8 mouse cellular contexts compared by ENCODE assay signal in genomic region chr7:16463214-16463613, GRCm38 (mm10). TPM values are rescaled to one million over a fixed set of nuclear protein-coding genes. Genes with fewer than 3 reads are reported as not detected.
A peak's percentile ranks its signal among the peaks of the same experiment; 100 is the strongest.
DNase-seq lines count a peak whose midpoint lies in the region; ATAC-seq lines count a peak whose summit lies in the region.

No protein-coding gene starts in this region.

- H3K27ac ChIP-seq in heart, embryonic 12.5 days (ENCODE audit: poor library complexity, severe bottlenecking) = no peak overlapping the region
- H3K27ac ChIP-seq in intestine, embryonic 16.5 days (ENCODE audit: low read length) = no peak overlapping the region
- H3K27ac ChIP-seq in limb, embryonic 13.5 days = no peak overlapping the region

- 0 out of 2 replicates have a peak, but pooled peaks cover 3% of the 10 kb centered on the region for H3K36me3 ChIP-seq in heart, embryonic 12.5 days
- H3K36me3 ChIP-seq in intestine, embryonic 16.5 days (ENCODE audit: control insufficient read depth, insufficient read depth, low read length) = no peaks in the 10 kb centered on the region
- H3K36me3 ChIP-seq in limb, embryonic 13.5 days = no peaks in the 10 kb centered on the region

- peak; percentile 94 for DNase-seq in heart, adult 11 months
- peak; percentile 93 to 95 for DNase-seq in cerebellum, postnatal 10 days
- peak; percentile 79 for DNase-seq in gastrocnemius, adult 18-20 months (ENCODE audit: low spot score)
- DNase-seq in natural killer cell, adult 2 months (ENCODE audit: low spot score in 2 of 2) = peak; percentile 64 to 78
- peak; percentile 78 to 94 for DNase-seq in spleen, postnatal 4 days (ENCODE audit: low spot score in 2 of 2)

- H3K4me2 ChIP-seq in heart, embryonic 12.5 days = no peak overlapping the region
- H3K4me2 ChIP-seq in intestine, embryonic 16.5 days (ENCODE audit: low read depth, low read length) = no peak overlapping the region
- no peak overlapping the region for H3K4me2 ChIP-seq in limb, embryonic 13.5 days (replicated peaks)

- peaks cover 8% of the 10 kb centered on the region; the same call in 1 of the 2 replicates for H3K9me3 ChIP-seq in heart, embryonic 12.5 days (replicated peaks)
- H3K9me3 ChIP-seq in intestine, embryonic 16.5 days (ENCODE audit: control insufficient read depth, low read length) = no peaks in the 10 kb centered on the region
- H3K9me3 ChIP-seq in limb, embryonic 13.5 days = peaks cover 4% of the 10 kb centered on the region; the same call in 1 of the 2 replicates

- no peak overlapping the region for H3K9ac ChIP-seq in heart, embryonic 12.5 days
- no peak overlapping the region for H3K9ac ChIP-seq in intestine, embryonic 16.5 days (ENCODE audit: low read depth, low read length)
- no peak overlapping the region for H3K9ac ChIP-seq in limb, embryonic 13.5 days

- 2% methylated on average over 14 of the region's 14 CpGs for WGBS in heart, embryonic 12.5 days
- WGBS in intestine, embryonic 16.5 days = under 1% methylated on average over 14 of the region's 14 CpGs
- WGBS in limb, embryonic 13.5 days = 4% methylated on average over 14 of the region's 14 CpGs

- no peak for ATAC-seq in heart, embryonic 12.5 days (ENCODE audit: insufficient number of reproducible peaks, low FRiP score)
- ATAC-seq in intestine, embryonic 16.5 days = peak; percentile 50
- ATAC-seq in limb, embryonic 13.5 days (ENCODE audit: low FRiP score, low read depth) = 0 out of 2 replicates have a peak, but pooled peaks have one; percentile 22

- no peak overlapping the region for H3K4me3 ChIP-seq in heart, embryonic 12.5 days
- H3K4me3 ChIP-seq in intestine, embryonic 16.5 days (ENCODE audit: low read length) = no peak overlapping the region
- no peak overlapping the region for H3K4me3 ChIP-seq in limb, embryonic 13.5 days

- H3K4me1 ChIP-seq in heart, embryonic 12.5 days (replicated peaks) = no peaks in the 10 kb centered on the region
- H3K4me1 ChIP-seq in intestine, embryonic 16.5 days (ENCODE audit: control insufficient read depth, insufficient read depth, low read length) = no peaks in the 10 kb centered on the region
- H3K4me1 ChIP-seq in limb, embryonic 13.5 days = no peaks in the 10 kb centered on the region; the same call in 1 of the 2 replicates

- peaks cover 36% of the 10 kb centered on the region for H3K27me3 ChIP-seq in heart, embryonic 12.5 days (replicated peaks)
- H3K27me3 ChIP-seq in intestine, embryonic 16.5 days (replicated peaks; ENCODE audit: control insufficient read depth, insufficient read depth, low read length) = peaks cover 2% of the 10 kb centered on the region; the same call in 1 of the 2 replicates
- H3K27me3 ChIP-seq in limb, embryonic 13.5 days = peaks cover 16% of the 10 kb centered on the region

RNA-seq across cellular contexts. Expression of gene Tmem160, which starts 10.6 kb away (rescaled TPM):
- polyA plus RNA-seq in heart, embryonic 12.5 days (2016; fragmentation: Nextera tagmentation; extraction: Ambion mirVana) = 79.0 and 83.6 TPM in 2 replicates
- 10 to 100 TPM; 52.0 to 53.2 TPM for total RNA-seq in gastrocnemius, adult 18-20 months (2021)
- 52.4 and 62.8 TPM in 2 replicates for polyA plus RNA-seq in intestine, embryonic 16.5 days (2015; fragmentation: Nextera tagmentation; extraction: Ambion mirVana)
- 44.2 and 44.9 TPM in 2 replicates for polyA plus RNA-seq in limb, embryonic 13.5 days (2015; fragmentation: Nextera tagmentation; extraction: Ambion mirVana)

RNA-seq across cellular contexts. Expression of gene Npas1, which starts 14.3 kb away (rescaled TPM):
- polyA plus RNA-seq in heart, embryonic 12.5 days (2016; fragmentation: Nextera tagmentation; extraction: Ambion mirVana) = 0.22 and 0.31 TPM in 2 replicates
- total RNA-seq in gastrocnemius, adult 18-20 months (2021) = not detected
- 0.13 and 0.27 TPM in 2 replicates for polyA plus RNA-seq in intestine, embryonic 16.5 days (2015; fragmentation: Nextera tagmentation; extraction: Ambion mirVana)
- polyA plus RNA-seq in limb, embryonic 13.5 days (2015; fragmentation: Nextera tagmentation; extraction: Ambion mirVana) = 0.15 and 0.51 TPM in 2 replicates
